Mouse (Mus musculus) ES-E14 (cell line): ENCODE data around the gene Map3k15.

Experiments used
- MAFK ChIP-seq: IDR thresholded peaks from 2 replicates; pipeline ENCODE4 v1.6.1; 2014; ENCODE audit warnings: mild to moderate bottlenecking, low read depth, low read length, inconsistent platforms; ENCODE audit not compliant: insufficient read depth
- ZC3H11A ChIP-seq: IDR thresholded peaks from 2 replicates; pipeline ENCODE4 v1.6.1; 2012; ENCODE audit warnings: low read depth, mild to moderate bottlenecking, inconsistent platforms, low read length, borderline replicate concordance
- ZNF384 ChIP-seq: IDR thresholded peaks from 2 replicates; pipeline ENCODE4 v1.6.1; 2012; ENCODE audit warnings: low read depth, low read length, inconsistent platforms

GRCm38 (mm10) chrX:160170150-160170549 is 181.9 kb downstream of the Map3k15 start:
- TF ChIP-seq ZC3H11A (peak; percentile 55), ZNF384 (no peak), MAFK (no peak)
